Mouse (Mus musculus): ENCODE data around the gene Hoxa4.

GRCm38 (mm10) chr6:52162093-52162380 lies 29.5 kb downstream of the Hoxa4 start:
- no peak for TF ChIP-seq CTCF (IDR thresholded peaks at IDR 0.05; ENCODE audit: low read depth)
- TF ChIP-seq EP300 (IDR thresholded peaks at IDR 0.05; ENCODE audit: low read depth) = no peak
